Mouse (Mus musculus): ENCODE results near the gene Ntn3.

The Ntn3 gene

GRCm38 (mm10) chr17:24209043-24209915 is at the start of gene Ntn3:
Gene Ntn3, minus strand, starts transcription at chr17:24209531.
- peak; percentile 84 for DNase-seq (ENCODE audit: low spot score)

- DNase-seq (ENCODE audit: low spot score), result no peak
Measured at GRCm38 (mm10) chr17:24258981-24259380, 49.6 kb upstream of the Ntn3 start.

GRCm38 (mm10) chr17:24252329-24252728 is 43.0 kb upstream of the Ntn3 start:
- no peak for DNase-seq (ENCODE audit: low spot score)

GRCm38 (mm10) chr17:24251320-24252069 is 42.2 kb upstream of the Ntn3 start, which contains the start of gene Ccnf:
Gene Ccnf, minus strand, starts transcription at chr17:24251484.
- DNase-seq (ENCODE audit: low spot score), result peak; percentile 98

- DNase-seq (ENCODE audit: low spot score), result no peak
Measured at GRCm38 (mm10) chr17:24250988-24251319, 41.6 kb upstream of the Ntn3 start.

GRCm38 (mm10) chr17:24248641-24249040 is 39.3 kb upstream of the Ntn3 start:
- no peak for DNase-seq (ENCODE audit: low spot score)

GRCm38 (mm10) chr17:24244061-24244460 is 34.7 kb upstream of the Ntn3 start:
- no peak for DNase-seq (ENCODE audit: low spot score)

GRCm38 (mm10) chr17:24243311-24243969 is 34.1 kb upstream of the Ntn3 start:
- peak; percentile 54 for DNase-seq (ENCODE audit: low spot score)

GRCm38 (mm10) chr17:24236921-24237320 is 27.6 kb upstream of the Ntn3 start:
- no peak for DNase-seq (ENCODE audit: low spot score)

GRCm38 (mm10) chr17:24236479-24236878 is 27.1 kb upstream of the Ntn3 start:
- DNase-seq (ENCODE audit: low spot score), result no peak

- no peak for DNase-seq (ENCODE audit: low spot score)
Measured at GRCm38 (mm10) chr17:24227941-24228340, 18.6 kb upstream of the Ntn3 start.

- DNase-seq (ENCODE audit: low spot score), result no peak
Measured at GRCm38 (mm10) chr17:24226721-24227120, 17.4 kb upstream of the Ntn3 start.

GRCm38 (mm10) chr17:24225851-24226250 is 16.5 kb upstream of the Ntn3 start:
- no peak for DNase-seq (ENCODE audit: low spot score)

GRCm38 (mm10) chr17:24224741-24225140 is 15.4 kb upstream of the Ntn3 start:
- DNase-seq (ENCODE audit: low spot score), result no peak

GRCm38 (mm10) chr17:24223513-24223912 is 14.2 kb upstream of the Ntn3 start:
- DNase-seq (ENCODE audit: low spot score), result no peak

- DNase-seq (ENCODE audit: low spot score), result no peak
Measured at GRCm38 (mm10) chr17:24222653-24223052, 13.3 kb upstream of the Ntn3 start.

- peak; percentile 95 for DNase-seq (ENCODE audit: low spot score)
Measured at GRCm38 (mm10) chr17:24220435-24221411, 11.4 kb upstream of the Ntn3 start, which contains the start of gene Tedc2. Gene Tedc2, minus strand, starts transcription at chr17:24220851.

GRCm38 (mm10) chr17:24216836-24217235 is 7.5 kb upstream of the Ntn3 start:
- no peak for DNase-seq (ENCODE audit: low spot score)

GRCm38 (mm10) chr17:24213186-24213585 is 3.9 kb upstream of the Ntn3 start:
- DNase-seq (ENCODE audit: low spot score), result no peak

GRCm38 (mm10) chr17:24212441-24213018 is 3.2 kb upstream of the Ntn3 start:
- DNase-seq (ENCODE audit: low spot score), result no peak
